Mouse (Mus musculus) testis, adult 2 months (tissue): ENCODE results near the gene Gm20671. TPM values are rescaled to one million over a fixed set of nuclear protein-coding genes. Genes with fewer than 3 reads are reported as not detected.
A peak's percentile ranks its signal among the peaks of the same experiment; 100 is the strongest.
"Not testable (repeated sequence)": the region's sequence is repeated elsewhere in the genome, so short reads cannot be mapped to it uniquely, and the experiment has no call there.

Experiments used
- H3K27ac ChIP-seq: fragments of 200-500 bp; 2 replicates; pipeline ENCODE4 v1.5.1; 2012; ENCODE audit warnings: low read depth, low read length; ENCODE audit not compliant: control insufficient read depth, insufficient read depth
- H3K27me3 ChIP-seq: fragments of 200-500 bp; 2 replicates; pipeline ENCODE4 v1.6.1; 2012; ENCODE audit warnings: mild to moderate bottlenecking, low read length, moderate library complexity; ENCODE audit not compliant: control insufficient read depth, insufficient read depth
- H3K36me3 ChIP-seq: fragments of 200-500 bp; 2 replicates; pipeline ENCODE4 v1.6.1; 2012; ENCODE audit warnings: mild to moderate bottlenecking, low read length; ENCODE audit not compliant: control insufficient read depth, insufficient read depth
- H3K4me1 ChIP-seq: fragments of 200-500 bp; 2 replicates; pipeline ENCODE4 v1.6.1; 2012; ENCODE audit warnings: low read length; ENCODE audit not compliant: control insufficient read depth, insufficient read depth
- H3K4me3 ChIP-seq: fragments of 200-500 bp; 2 replicates; pipeline ENCODE4 v1.5.1; 2012; ENCODE audit warnings: low read depth, mild to moderate bottlenecking, low read length, moderate library complexity, mixed read lengths; ENCODE audit not compliant: control insufficient read depth
- CTCF ChIP-seq: fragments of 200-500 bp; IDR thresholded peaks from 2 replicates; pipeline ENCODE4 v1.5.1; 2012; ENCODE audit warnings: low read depth, mild to moderate bottlenecking, inconsistent platforms, low read length, moderate library complexity; ENCODE audit not compliant: control insufficient read depth, insufficient read depth, insufficient replicate concordance
- POLR2A ChIP-seq: fragments of 200-500 bp; IDR thresholded peaks from 2 replicates; pipeline ENCODE4 v1.6.1; 2012; ENCODE audit warnings: low read depth, mild to moderate bottlenecking, inconsistent platforms, low read length, moderate library complexity; ENCODE audit not compliant: control insufficient read depth
- polyA plus RNA-seq: library from polyadenylated mRNA; depleted of rRNA; stranded (reverse); fragments of >200 nt; gene quantifications from 2 replicates; pipeline ENCODE4 v1.2.3, GENCODE M21; 2012

Gene Gm20671
- polyA plus RNA-seq, 1 experiment = 1.0 TPM

DNA sequence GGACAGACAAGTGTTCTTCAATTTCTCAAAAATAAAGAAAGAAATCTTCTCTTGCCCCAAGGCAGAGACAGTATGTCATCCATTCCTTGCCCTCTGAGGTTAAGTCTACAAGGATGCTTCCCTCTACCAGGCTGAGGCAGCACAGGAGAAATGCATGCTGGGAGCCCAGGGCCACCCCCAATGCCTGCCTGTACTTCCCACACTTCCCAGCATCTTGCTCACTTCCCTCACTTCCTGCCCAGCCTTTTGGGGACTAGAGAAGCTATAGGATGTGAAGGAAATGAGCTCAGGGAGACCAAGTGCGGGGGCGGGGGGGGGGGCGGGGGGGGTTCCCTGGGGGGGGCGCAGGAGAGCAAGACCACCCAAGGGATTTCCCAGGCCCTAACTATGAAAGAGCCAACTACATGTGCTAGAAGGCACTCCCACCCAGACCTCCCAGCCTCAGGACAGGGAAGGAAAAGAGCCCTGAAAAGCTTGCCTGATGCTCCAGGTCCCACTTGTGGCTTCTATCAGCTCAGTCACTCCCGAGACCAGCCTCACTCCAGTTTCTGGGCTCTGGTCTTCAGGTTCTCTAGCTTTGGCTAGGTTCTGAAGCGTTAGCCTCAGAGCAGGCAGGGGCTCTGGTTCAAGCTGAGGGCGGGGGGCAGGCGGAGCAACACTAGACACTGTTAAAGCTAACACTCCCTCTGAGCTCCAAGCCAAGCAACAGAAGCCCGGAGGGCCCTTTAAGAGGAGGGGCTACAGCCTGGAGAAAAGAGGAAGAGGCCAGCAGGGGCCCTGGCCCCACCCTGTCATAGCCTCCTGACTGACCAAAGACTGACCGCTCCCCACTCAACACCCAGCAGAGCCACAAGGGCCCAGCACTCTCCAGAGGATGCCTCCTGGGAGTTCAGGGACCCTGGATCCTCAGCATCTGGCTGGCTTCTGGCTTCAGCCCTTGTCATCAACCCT, 80.9 kb downstream of the Gm20671 start:
- Histone ChIP-seq H3K36me3 (no peaks in the 10 kb centered on the region), H3K4me3 (peak overlapping the region; percentile 67), H3K4me1 (no peaks in the 10 kb centered on the region), H3K27ac (no peak overlapping the region), H3K27me3 (no peaks in the 10 kb centered on the region)
- TF ChIP-seq POLR2A (no peak), CTCF (no peak)

DNA sequence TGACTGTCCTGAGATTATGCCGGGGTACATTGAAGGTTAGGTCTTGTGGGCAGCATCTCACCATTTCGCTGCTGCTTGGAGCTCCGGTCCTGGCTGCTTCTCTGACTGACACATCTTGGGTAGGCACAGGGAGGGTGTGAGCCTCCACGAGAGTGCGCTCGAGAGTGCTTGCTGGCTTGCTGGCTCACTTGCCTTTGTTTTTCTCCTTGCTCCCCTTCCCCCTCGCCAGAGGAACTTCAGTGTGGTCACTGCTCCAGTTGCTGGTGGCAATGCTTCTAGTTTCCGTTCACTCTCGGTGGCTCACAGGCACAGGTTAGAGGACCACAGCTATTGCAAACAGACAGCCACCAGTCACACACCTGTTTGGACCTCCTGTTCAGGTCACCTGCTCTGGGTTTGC, 84.8 kb downstream of the Gm20671 start:
- no peak overlapping the region for H3K27ac ChIP-seq

DNA sequence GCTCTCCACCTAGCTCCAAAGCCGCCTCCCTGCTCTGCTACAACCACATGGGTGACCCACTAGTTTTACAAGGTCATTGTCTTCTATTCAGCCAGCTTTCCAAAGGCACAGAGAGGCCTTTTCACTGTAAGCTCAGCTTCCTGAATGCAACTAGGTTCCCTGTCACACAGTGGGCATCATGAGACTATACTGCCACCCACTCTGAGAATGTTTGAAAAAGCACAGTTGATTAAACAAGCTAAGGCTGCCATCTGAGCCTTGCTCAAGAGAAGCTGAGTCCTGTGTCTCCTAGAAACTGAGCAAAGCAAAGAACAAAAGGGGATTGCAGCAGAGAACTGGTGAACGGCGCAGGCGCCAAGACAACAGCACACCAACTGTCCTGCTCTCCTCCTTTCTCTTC, 85.5 kb downstream of the Gm20671 start:
- H3K4me3 ChIP-seq, H3K4me1 ChIP-seq, H3K27ac ChIP-seq, H3K36me3 ChIP-seq, H3K27me3 ChIP-seq: not testable (repeated sequence)

More for the DNA sequence above, 84.8 kb downstream of the Gm20671 start:
- TF ChIP-seq CTCF (no peak), POLR2A (no peak)
- H3K36me3 ChIP-seq = no peaks in the 10 kb centered on the region
- no peaks in the 10 kb centered on the region for H3K27me3 ChIP-seq
- H3K4me1 ChIP-seq = no peaks in the 10 kb centered on the region; the same call in 1 of the 2 replicates
- no peak overlapping the region for H3K4me3 ChIP-seq

DNA sequence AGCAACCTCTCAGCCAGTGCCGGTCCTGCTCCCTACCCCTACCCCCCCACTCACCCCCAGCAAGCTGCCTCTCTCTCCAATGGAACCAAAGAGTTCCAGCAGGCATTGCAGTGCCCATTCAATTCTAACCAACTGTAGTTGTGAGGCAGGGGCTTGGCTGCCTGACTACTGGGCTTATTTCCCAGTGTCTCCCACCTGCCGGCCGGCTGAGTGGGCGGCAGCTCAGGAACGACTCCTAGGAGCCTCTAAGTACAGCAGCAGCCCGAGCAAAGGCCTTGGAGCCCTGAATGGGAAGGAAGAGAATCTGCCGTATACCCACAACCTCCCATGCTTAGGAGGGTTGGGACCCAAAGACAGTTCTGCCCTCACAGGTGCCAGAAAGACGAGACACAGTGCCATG, 86.1 kb downstream of the Gm20671 start:
- H3K4me3 ChIP-seq, H3K4me1 ChIP-seq, H3K27me3 ChIP-seq, H3K36me3 ChIP-seq, H3K27ac ChIP-seq: not testable (repeated sequence)

DNA sequence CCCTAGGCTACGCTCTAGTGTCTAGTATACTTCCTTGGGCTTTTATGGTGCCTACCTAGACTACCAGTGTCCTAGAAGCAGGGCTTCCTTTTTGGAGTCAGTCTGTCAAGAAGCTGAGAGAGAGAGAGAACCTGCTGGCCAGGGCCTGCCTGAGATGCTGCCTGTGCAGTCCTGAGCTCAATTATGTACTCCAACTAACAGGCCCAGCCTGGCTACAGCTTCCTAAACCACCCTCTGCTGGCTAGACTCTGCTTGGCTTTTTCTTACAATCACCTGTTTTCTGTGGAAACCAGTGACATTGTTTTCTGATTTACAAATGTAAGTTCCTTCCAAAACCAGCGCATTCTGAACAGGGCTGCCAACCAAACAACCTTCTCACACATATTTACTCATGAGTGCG, 86.8 kb downstream of the Gm20671 start:
- Histone ChIP-seq H3K27ac (no peak overlapping the region), H3K27me3 (no peaks in the 10 kb centered on the region), H3K4me3 (no peak overlapping the region), H3K36me3 (no peaks in the 10 kb centered on the region), H3K4me1 (no peaks in the 10 kb centered on the region; the same call in 1 of the 2 replicates)
- no peak for TF ChIP-seq POLR2A
- no peak for TF ChIP-seq CTCF

DNA sequence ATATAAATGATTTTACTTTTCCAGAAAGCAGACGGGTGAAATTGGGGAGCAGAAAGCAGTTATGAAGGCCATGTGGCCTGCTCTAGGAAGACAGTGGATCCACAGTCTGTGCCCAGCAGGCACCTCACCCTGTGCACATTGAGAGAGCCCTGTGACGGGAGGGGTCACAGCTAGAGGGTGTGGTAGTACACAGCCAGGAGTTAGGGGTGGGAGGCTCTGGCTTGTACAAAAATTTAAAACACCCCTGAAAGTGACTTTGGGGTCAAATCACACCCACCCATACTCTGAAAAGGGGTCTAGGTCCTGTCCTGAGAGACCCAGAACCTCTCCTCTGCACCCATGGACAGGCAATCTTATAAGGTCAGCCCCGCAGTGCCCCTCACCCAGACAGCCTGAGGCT, 90.1 kb downstream of the Gm20671 start:
- H3K27me3 ChIP-seq, H3K4me3 ChIP-seq, H3K4me1 ChIP-seq, H3K36me3 ChIP-seq, H3K27ac ChIP-seq: not testable (repeated sequence)

DNA sequence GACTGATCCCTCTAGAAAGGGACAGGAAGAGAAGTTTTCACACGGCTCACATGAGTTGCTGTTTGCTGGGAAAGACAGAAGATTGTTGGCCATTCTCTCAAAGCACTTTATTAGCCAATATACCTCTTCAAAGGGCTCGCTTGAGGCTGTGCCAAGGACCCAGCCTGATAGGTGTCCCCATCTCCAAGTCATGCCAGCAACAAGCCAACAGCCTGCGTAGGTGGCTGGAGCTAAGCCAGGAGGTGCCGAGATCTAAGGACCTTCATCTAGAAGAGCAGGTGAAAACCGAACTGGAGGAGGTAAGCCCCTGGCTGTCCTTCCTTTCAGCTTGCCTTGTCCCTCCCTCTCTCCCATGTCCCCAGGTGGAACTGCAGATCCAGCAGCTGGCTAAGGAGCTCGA, 91.1 kb downstream of the Gm20671 start:
- TF ChIP-seq CTCF (no peak), POLR2A (no peak)
- H3K4me3 ChIP-seq = no peak overlapping the region
- H3K4me1 ChIP-seq = no peaks in the 10 kb centered on the region; the same call in 1 of the 2 replicates
- H3K27ac ChIP-seq = no peak overlapping the region
- no peaks in the 10 kb centered on the region for H3K36me3 ChIP-seq
- no peaks in the 10 kb centered on the region for H3K27me3 ChIP-seq

DNA sequence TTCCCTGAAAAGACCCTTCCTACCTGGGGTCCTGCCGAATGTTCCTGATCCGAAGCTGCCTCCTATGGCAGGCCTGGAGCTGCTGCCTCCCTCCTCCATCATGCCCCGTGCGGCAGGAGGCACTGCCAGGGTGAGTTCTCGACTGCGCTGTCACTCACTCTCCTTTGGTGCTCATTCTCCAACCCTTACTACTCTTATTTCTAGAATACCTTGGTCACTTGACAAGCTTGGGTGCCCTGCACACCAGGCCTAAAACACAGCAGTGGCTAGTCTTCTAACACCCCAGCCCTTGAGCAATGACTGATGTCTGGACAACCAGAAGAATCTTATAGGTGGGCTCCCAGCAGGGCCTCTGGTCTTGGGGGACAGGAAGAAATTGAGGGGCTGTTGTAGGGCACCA, 93.0 kb downstream of the Gm20671 start:
- H3K4me3 ChIP-seq, H3K4me1 ChIP-seq, H3K27me3 ChIP-seq, H3K27ac ChIP-seq, H3K36me3 ChIP-seq: not testable (repeated sequence)
